Mouse (Mus musculus): ENCODE measurements at regions not wholly inside any gene's neighbourhood (a gene's known extent, or its start where the extent isn't known, plus 50 kb on each side); places are given as distances from the start of the nearest gene placed in this dataset.

DNA sequence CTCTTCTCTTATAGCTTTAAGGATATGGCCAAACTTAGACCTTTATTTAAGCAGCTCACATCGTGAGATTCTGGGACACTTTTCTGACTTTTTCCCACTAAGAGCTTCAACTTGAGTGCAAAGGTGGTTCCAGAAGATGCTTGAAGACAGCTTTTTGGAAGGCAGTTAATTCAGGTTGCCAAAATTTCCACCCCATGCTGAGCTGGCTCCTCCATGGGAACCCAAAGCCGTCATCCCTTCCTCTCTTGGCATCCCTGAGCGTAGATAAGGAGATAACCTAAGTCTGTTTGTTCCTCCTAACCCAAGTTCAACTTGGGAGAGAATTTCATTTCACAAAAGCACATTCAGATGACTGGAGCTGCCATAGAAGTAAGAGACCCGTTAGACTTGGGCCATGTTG lies 223.7 kb upstream of the Bmper start:
- no peaks in the 10 kb centered on the region; the same call in 1 of the 2 replicates for H3K27me3 ChIP-seq
- no peaks in the 10 kb centered on the region for H3K36me3 ChIP-seq
- H3K27ac ChIP-seq (replicated peaks), result no peak overlapping the region
- H3K4me3 ChIP-seq, result no peak overlapping the region
- no peaks in the 10 kb centered on the region for H3K9me3 ChIP-seq
- H3K9ac ChIP-seq, result no peak overlapping the region
- no peak for ATAC-seq (ENCODE audit: low read depth)
- H3K4me2 ChIP-seq, result no peak overlapping the region
- H3K4me1 ChIP-seq (replicated peaks), result peaks cover 11% of the 10 kb centered on the region
- 87% methylated on average over 4 of the region's 4 CpGs for WGBS

DNA sequence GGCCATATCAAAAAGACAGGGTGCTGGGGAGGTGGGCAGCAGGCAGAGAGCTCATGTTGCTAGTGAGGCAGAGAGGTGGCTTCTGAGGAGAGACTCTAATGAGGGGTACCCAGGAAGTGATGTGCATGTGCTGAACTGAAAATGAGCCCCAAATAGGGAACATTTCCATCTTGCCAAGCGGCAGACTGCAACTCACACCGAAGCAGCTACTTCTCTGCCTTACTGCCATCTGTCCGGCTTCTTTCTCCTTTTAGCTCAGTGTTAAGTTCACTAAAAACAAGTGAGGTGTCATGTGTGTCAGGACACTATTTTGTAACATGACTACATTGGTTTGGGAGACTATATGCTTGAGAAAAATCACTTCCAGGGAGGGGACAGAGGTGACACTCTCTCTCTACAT lies 222.7 kb upstream of the Bmper start:
- Histone ChIP-seq H3K27me3 (peaks cover 5% of the 10 kb centered on the region), H3K4me2 (no peak overlapping the region), H3K27ac (replicated peaks) (no peak overlapping the region), H3K4me3 (no peak overlapping the region), H3K4me1 (replicated peaks) (peaks cover 21% of the 10 kb centered on the region), H3K9me3 (no peaks in the 10 kb centered on the region), H3K9ac (no peak overlapping the region), H3K36me3 (no peaks in the 10 kb centered on the region)
- no peak for ATAC-seq (ENCODE audit: low read depth)
- 88% methylated on average over 3 of the region's 3 CpGs for WGBS

- peaks cover 25% of the 10 kb centered on the region for H3K27me3 ChIP-seq
- no peak overlapping the region for H3K9ac ChIP-seq
- H3K27ac ChIP-seq (replicated peaks), result peak overlapping the region; percentile 46; the same call in 1 of the 2 replicates
- no peak overlapping the region for H3K4me2 ChIP-seq
- no peaks in the 10 kb centered on the region for H3K9me3 ChIP-seq
- no peaks in the 10 kb centered on the region for H3K36me3 ChIP-seq
- ATAC-seq (ENCODE audit: low read depth), result 0 out of 2 replicates have a peak, but pooled peaks have one; percentile 47
- no peak overlapping the region for H3K4me3 ChIP-seq
- 15% methylated on average over 14 of the region's 14 CpGs for WGBS
- H3K4me1 ChIP-seq (replicated peaks), result peaks cover 32% of the 10 kb centered on the region
These were observed 219.4 kb upstream of the Bmper start for GRCm38 (mm10) chr9:23003195-23004061.

DNA sequence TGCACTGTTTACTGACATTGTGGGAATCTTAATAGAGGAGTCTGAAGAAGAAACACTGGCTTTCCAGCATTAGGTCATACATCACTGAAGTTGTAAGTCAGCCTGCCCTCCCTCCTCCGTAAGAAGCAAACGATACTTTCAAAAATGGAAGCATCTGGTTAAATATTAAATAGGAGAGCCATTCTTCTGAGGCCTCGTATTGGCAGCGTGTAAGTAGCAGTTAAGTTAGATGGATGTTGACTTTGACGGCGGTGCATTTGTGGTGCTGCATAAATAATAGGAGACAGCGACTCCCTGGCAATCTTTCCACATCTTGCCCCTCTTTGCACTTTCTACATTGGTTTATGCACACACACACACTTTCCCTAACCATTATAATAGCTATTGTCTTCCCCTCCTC lies 217.9 kb upstream of the Bmper start:
- ATAC-seq (ENCODE audit: low read depth), result peak; percentile 11; the same call in 1 of the 2 replicates
- H3K4me3 ChIP-seq, result no peak overlapping the region
- 9% methylated on average over 7 of the region's 7 CpGs for WGBS
- no peak overlapping the region for H3K4me2 ChIP-seq
- H3K27ac ChIP-seq (replicated peaks), result peak overlapping the region; percentile 46; the same call in 1 of the 2 replicates
- H3K9me3 ChIP-seq, result no peaks in the 10 kb centered on the region
- H3K36me3 ChIP-seq, result no peaks in the 10 kb centered on the region
- H3K4me1 ChIP-seq (replicated peaks), result peaks cover 41% of the 10 kb centered on the region
- H3K9ac ChIP-seq, result no peak overlapping the region
- peaks cover 36% of the 10 kb centered on the region for H3K27me3 ChIP-seq

- Histone ChIP-seq H3K27ac (replicated peaks) (peak overlapping the region; percentile 23; the same call in 1 of the 2 replicates), H3K36me3 (no peaks in the 10 kb centered on the region), H3K4me1 (replicated peaks) (peaks cover 45% of the 10 kb centered on the region), H3K4me3 (0 out of 2 replicates have a peak overlapping the region, but pooled peaks have one; percentile 3), H3K9ac (peak overlapping the region; percentile 41), H3K27me3 (peaks cover 60% of the 10 kb centered on the region), H3K4me2 (peak overlapping the region; percentile 44), H3K9me3 (no peaks in the 10 kb centered on the region)
- WGBS, result 6% methylated on average over 24 of the region's 24 CpGs
- 0 out of 2 replicates have a peak, but pooled peaks have one; percentile 21 for ATAC-seq (ENCODE audit: low read depth)
These were observed 213.3 kb upstream of the Bmper start for GRCm38 (mm10) chr9:23009462-23010183.

DNA sequence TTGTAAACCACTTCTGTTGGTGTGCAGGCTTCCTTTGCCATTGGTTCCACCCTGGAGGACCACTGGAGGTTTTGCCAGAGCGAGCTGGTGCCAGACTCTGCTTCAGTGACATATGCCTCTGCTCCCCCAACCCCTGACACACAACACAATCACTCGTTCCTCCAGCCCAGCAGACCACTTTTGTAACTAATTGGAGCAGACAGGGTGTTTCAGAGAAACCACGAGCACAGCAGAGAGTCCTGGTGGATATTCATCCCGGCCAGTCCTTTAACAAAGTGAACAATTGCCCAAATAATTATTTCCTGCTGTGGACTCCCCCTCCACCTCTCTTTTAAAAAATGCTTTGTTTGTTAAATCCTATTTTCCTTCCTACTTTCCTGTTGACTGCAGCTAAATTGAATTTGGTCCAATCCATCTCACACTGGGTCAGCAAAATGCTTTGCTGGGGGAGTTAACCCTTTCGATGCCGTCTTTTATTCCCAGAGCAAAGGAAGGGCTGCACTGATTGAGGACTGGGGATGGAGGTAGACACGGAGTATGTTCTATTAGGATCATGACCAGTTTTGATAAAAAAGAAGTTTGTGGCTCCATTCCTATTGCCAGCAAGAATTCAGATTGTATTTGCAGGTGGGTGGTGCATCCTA lies 211.4 kb upstream of the Bmper start:
- Histone ChIP-seq H3K9me3 (no peaks in the 10 kb centered on the region), H3K27ac (replicated peaks) (no peak overlapping the region), H3K27me3 (peaks cover 55% of the 10 kb centered on the region), H3K4me1 (replicated peaks) (peaks cover 29% of the 10 kb centered on the region), H3K9ac (0 out of 2 replicates have a peak overlapping the region, but pooled peaks have one; percentile 8), H3K4me3 (no peak overlapping the region), H3K4me2 (no peak overlapping the region), H3K36me3 (no peaks in the 10 kb centered on the region)
- ATAC-seq (ENCODE audit: low read depth), result no peak
- 11% methylated on average over 7 of the region's 7 CpGs for WGBS

GRCm38 (mm10) chr9:23012130-23012529 lies 210.7 kb upstream of the Bmper start:
- Histone ChIP-seq H3K9me3 (no peaks in the 10 kb centered on the region), H3K27ac (replicated peaks) (no peak overlapping the region), H3K4me1 (replicated peaks) (peaks cover 29% of the 10 kb centered on the region), H3K4me3 (no peak overlapping the region), H3K27me3 (peaks cover 50% of the 10 kb centered on the region), H3K9ac (no peak overlapping the region), H3K36me3 (no peaks in the 10 kb centered on the region), H3K4me2 (no peak overlapping the region)
- 20% methylated on average over 5 of the region's 5 CpGs for WGBS
- no peak for ATAC-seq (ENCODE audit: low read depth)

DNA sequence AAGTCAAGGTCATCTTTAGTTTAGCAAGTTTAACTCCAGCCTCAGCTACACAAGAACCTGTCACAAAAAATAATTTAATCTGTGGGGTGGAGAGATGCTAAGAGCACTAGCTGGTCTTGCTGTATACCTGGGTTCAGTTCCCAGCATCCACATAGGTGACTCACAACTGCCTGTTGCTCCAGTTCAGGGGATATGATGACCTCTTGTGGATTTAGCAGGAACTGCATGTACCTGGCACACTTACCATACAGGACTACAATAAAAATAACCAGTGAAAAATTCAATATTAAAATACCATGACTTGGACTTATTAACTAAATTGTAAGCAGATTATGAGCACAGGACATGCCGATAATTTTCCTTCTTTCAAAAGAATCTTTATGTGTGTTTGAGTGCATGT lies 206.1 kb upstream of the Bmper start:
- no peaks in the 10 kb centered on the region for H3K9me3 ChIP-seq
- no peak overlapping the region for H3K4me2 ChIP-seq
- H3K4me3 ChIP-seq, result no peak overlapping the region
- H3K9ac ChIP-seq, result no peak overlapping the region
- peaks cover 7% of the 10 kb centered on the region for H3K4me1 ChIP-seq (replicated peaks)
- peaks cover 15% of the 10 kb centered on the region for H3K27me3 ChIP-seq
- no peaks in the 10 kb centered on the region for H3K36me3 ChIP-seq
- no peak for ATAC-seq (ENCODE audit: low read depth)
- H3K27ac ChIP-seq (replicated peaks), result no peak overlapping the region
- 100% methylated on average over 1 of the region's 1 CpGs for WGBS

GRCm38 (mm10) chr9:23024061-23024460 lies 198.8 kb upstream of the Bmper start:
- no peak overlapping the region for H3K9ac ChIP-seq
- H3K4me2 ChIP-seq, result no peak overlapping the region
- H3K27ac ChIP-seq (replicated peaks), result no peak overlapping the region
- H3K4me3 ChIP-seq, result no peak overlapping the region
- H3K36me3 ChIP-seq, result no peaks in the 10 kb centered on the region
- peaks cover 7% of the 10 kb centered on the region; the same call in 1 of the 2 replicates for H3K27me3 ChIP-seq
- H3K9me3 ChIP-seq, result no peaks in the 10 kb centered on the region
- ATAC-seq (ENCODE audit: low read depth), result no peak
- 94% methylated on average over 5 of the region's 5 CpGs for WGBS
- H3K4me1 ChIP-seq (replicated peaks), result peaks cover 10% of the 10 kb centered on the region

DNA sequence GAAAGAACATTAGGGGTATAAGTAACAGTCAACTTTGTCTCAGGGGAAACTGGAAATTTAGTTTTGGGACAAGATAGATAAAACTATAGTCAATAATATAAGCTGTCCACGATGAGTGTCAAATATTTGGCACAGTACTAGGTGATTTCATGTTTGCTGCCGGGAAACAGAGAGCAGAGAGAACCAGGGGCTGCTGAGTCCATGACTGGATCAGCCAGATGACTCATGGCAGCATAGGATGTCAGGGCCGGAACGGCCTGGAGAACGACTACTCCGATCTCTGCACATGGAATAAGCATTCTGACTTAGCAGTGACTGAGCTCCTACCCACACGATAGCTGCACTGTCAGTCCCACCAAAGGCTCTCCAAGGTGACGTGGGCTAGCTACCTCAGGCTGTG lies 197.6 kb upstream of the Bmper start:
- H3K9me3 ChIP-seq, result no peaks in the 10 kb centered on the region
- no peak overlapping the region for H3K27ac ChIP-seq (replicated peaks)
- no peak overlapping the region for H3K4me3 ChIP-seq
- peaks cover 10% of the 10 kb centered on the region for H3K4me1 ChIP-seq (replicated peaks)
- no peak overlapping the region for H3K4me2 ChIP-seq
- H3K9ac ChIP-seq, result no peak overlapping the region
- ATAC-seq (ENCODE audit: low read depth), result no peak
- peaks cover 7% of the 10 kb centered on the region; the same call in 1 of the 2 replicates for H3K27me3 ChIP-seq
- no peaks in the 10 kb centered on the region for H3K36me3 ChIP-seq
- 91% methylated on average over 8 of the region's 8 CpGs for WGBS

DNA sequence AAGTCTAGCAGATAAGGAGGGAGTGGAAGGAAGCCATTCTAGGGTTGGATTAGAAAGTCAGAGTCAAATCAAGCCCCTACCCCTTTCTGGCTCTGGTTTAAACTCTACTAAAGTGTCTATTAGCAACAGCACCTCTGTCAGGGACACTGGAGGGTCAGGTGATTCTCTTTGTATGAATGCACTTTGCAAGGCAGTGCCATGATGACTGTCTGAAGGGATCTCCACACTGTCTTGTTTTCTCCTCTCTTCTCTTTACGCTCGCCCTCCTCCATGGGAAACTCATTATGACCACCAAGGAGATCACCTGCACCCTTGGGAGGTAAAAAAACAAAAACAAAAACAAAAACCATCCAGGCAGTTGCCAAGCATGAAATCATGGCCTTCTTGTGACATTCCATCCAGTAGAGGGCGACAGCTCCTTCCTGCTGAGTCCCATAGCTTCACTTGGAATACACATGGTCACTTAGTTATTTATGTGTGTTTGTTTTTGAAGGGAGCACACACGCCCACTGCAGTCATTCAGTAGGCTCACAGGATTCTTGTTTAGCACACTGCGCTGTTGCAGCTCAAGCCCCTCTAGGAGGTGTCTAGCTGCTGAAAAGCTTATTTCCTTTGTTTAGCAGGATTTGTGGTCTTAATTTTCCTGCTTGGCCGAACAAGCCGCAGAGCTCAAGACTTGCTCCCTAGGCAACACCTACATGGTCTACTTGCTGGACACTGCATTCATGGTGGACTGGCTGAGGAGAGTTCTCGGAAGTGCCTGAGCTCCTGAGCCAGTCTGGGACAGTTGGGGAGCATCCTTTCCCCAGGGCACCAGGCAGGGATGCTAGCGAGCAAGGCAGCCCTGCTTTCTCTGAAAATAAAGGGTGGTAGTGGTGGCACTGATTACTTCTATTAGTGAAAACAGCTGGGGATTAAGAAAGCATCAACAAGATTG lies 195.2 kb upstream of the Bmper start:
- no peaks in the 10 kb centered on the region for H3K9me3 ChIP-seq
- H3K4me2 ChIP-seq, result 0 out of 2 replicates have a peak overlapping the region, but pooled peaks have one; percentile 22
- ATAC-seq (ENCODE audit: low read depth), result peak; percentile 94
- peaks cover 13% of the 10 kb centered on the region; the same call in 1 of the 2 replicates for H3K27me3 ChIP-seq
- 22% methylated on average over 9 of the region's 9 CpGs for WGBS
- H3K4me3 ChIP-seq, result no peak overlapping the region
- no peak overlapping the region; the same call in 1 of the 2 replicates for H3K27ac ChIP-seq (replicated peaks)
- H3K4me1 ChIP-seq (replicated peaks), result peaks cover 10% of the 10 kb centered on the region
- H3K36me3 ChIP-seq, result no peaks in the 10 kb centered on the region
- H3K9ac ChIP-seq, result 0 out of 2 replicates have a peak overlapping the region, but pooled peaks have one; percentile 22
